Mouse (Mus musculus): ENCODE data around the gene Lsm8. TPM values are rescaled to one million over a fixed set of nuclear protein-coding genes. Genes with fewer than 3 reads are reported as not detected.

The Lsm8 gene
- 242 and 273 TPM in 2 replicates for polyA plus RNA-seq (2014; fragmentation: Nextera tagmentation; extraction: Ambion mirVana)

DNA sequence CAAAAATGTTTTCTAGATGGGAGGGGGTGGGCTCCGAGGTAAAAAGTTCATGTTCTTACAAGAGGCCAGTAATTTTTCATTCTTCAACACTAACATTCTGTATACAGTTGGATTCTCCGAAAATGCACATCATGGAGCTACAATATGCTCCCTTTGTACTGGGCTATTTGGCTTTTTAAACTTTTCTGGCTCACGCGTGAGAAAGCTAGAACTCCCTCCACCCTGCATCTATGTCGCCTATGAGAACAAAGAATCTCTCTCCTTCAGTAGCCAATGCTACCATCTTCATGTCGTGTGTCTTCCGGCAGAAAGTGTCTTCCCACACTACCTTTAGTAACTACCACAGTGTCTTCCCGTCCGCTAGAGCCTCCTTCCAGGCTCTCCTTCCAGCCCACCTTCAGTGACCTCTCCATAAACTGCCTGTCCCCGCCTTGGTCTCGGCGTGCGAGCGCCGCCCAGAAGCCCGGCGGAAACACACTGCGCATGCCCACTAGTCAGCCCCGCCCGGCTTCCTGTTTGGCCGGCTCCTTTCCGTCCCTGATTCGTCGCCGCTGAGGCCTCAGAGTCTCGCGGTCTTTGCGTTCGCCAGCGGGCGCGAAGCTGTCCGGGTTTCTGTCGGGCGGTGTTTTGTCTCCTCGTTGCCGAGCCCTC is at the start of gene Lsm8:
TSS of gene Lsm8 (plus strand) at position 529 of the 651 bp plus-strand sequence.
- H3K4me2 ChIP-seq (ENCODE audit: low read depth, severe bottlenecking) = peak within 1 kb of the TSS; percentile 56
- WGBS = 2% methylated on average over 37 of the region's 37 CpGs
- H3K36me3 ChIP-seq (ENCODE audit: control insufficient read depth, insufficient read depth, low read length) = no peaks in the 10 kb centered on the region
- H3K4me3 ChIP-seq (ENCODE audit: low read depth, low read length) = peak within 1 kb of the TSS; percentile 65
- peak within 1 kb of the TSS; percentile 94 for H3K9ac ChIP-seq (ENCODE audit: low read length)
- DNase-seq (ENCODE audit: low spot score) (peak; percentile 97), ATAC-seq (ENCODE audit: insufficient number of reproducible peaks, low FRiP score, low TSS enrichment, low read depth) (peak; percentile 100)
- H3K27me3 ChIP-seq (ENCODE audit: control insufficient read depth, insufficient read depth, low read length) = no peaks in the 10 kb centered on the region
- H3K27ac ChIP-seq (replicated peaks; ENCODE audit: low read depth, low read length) = peak within 1 kb of the TSS; percentile 90
- 0 out of 2 replicates have a peak, but pooled peaks cover 7% of the 10 kb centered on the region for H3K4me1 ChIP-seq (ENCODE audit: control insufficient read depth, insufficient read depth, low read length)
- H3K9me3 ChIP-seq (ENCODE audit: control insufficient read depth, low read length) = no peaks in the 10 kb centered on the region

DNA sequence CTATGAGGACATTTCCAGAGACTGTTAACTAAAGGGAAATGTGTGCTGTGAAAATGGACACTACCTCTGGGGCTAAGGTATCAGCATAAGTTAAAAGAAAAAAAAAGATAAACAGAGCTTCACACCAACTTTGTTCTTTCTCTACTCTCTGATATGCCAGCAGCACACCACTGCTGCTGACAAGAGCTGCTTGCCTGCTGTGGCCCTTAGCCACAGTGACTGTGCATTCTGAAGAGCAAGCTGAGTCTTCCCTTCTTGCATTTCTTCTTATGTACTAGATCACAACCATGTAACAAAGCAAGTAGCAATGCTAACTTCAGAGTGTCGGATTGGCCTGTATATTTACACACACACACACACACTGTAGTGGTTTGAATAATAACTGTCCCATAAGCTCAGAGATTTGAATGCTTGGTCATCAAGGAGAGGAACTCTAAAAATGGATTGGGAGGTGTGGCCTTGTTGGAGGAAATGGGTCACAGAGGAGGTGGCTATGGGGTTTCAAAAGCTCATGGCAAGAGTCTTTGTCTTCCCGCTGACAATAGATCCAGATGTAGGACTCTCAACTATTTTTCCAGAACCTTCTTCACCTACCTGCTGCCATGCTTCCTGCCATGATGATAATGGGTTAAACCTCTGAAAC is 47.4 kb upstream of the Lsm8 start:
- WGBS = 96% methylated on average over 2 of the region's 2 CpGs
- H3K4me2 ChIP-seq (ENCODE audit: low read depth, severe bottlenecking) = no peak overlapping the region
- H3K9ac ChIP-seq (ENCODE audit: low read length) = no peak overlapping the region
- no peaks in the 10 kb centered on the region for H3K4me1 ChIP-seq (ENCODE audit: control insufficient read depth, insufficient read depth, low read length)
- ATAC-seq (ENCODE audit: insufficient number of reproducible peaks, low FRiP score, low TSS enrichment, low read depth) = no peak
- H3K36me3 ChIP-seq (ENCODE audit: control insufficient read depth, insufficient read depth, low read length) = no peaks in the 10 kb centered on the region
- H3K27ac ChIP-seq (replicated peaks; ENCODE audit: low read depth, low read length) = no peak overlapping the region
- H3K4me3 ChIP-seq (ENCODE audit: low read depth, low read length) = no peak overlapping the region
- H3K9me3 ChIP-seq (ENCODE audit: control insufficient read depth, low read length) = no peaks in the 10 kb centered on the region
- H3K27me3 ChIP-seq (ENCODE audit: control insufficient read depth, insufficient read depth, low read length) = no peaks in the 10 kb centered on the region
- no peak for DNase-seq (ENCODE audit: low spot score)

DNA sequence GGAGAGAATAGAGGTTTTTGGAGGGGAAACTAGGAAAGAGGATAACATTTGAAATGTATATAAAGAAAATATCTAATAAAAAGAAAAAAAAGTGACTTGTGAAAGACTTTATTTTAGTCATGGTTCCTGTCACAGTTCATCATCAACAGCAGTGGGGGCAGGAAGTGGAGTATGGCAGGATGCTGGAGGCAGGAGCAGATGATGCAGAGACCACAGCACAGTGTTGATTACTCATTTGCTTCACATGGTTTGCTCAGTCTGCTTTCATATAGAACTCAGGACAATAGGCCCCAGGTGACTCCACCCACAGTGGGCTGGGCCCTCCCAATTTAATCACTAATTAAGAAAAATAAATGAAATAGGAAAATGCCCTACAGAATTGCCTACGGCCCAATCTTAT is 35.8 kb upstream of the Lsm8 start:
- ATAC-seq (ENCODE audit: insufficient number of reproducible peaks, low FRiP score, low TSS enrichment, low read depth) (no peak), DNase-seq (ENCODE audit: low spot score) (no peak)
- no peak overlapping the region for H3K9ac ChIP-seq (ENCODE audit: low read length)
- no peaks in the 10 kb centered on the region for H3K27me3 ChIP-seq (ENCODE audit: control insufficient read depth, insufficient read depth, low read length)
- H3K36me3 ChIP-seq (ENCODE audit: control insufficient read depth, insufficient read depth, low read length) = no peaks in the 10 kb centered on the region
- H3K27ac ChIP-seq (replicated peaks; ENCODE audit: low read depth, low read length) = no peak overlapping the region
- no peaks in the 10 kb centered on the region for H3K4me1 ChIP-seq (ENCODE audit: control insufficient read depth, insufficient read depth, low read length)
- no peak overlapping the region for H3K4me3 ChIP-seq (ENCODE audit: low read depth, low read length)
- WGBS = 83% methylated on average over 1 of the region's 1 CpGs
- no peak overlapping the region for H3K4me2 ChIP-seq (ENCODE audit: low read depth, severe bottlenecking)
- H3K9me3 ChIP-seq (ENCODE audit: control insufficient read depth, low read length) = no peaks in the 10 kb centered on the region

DNA sequence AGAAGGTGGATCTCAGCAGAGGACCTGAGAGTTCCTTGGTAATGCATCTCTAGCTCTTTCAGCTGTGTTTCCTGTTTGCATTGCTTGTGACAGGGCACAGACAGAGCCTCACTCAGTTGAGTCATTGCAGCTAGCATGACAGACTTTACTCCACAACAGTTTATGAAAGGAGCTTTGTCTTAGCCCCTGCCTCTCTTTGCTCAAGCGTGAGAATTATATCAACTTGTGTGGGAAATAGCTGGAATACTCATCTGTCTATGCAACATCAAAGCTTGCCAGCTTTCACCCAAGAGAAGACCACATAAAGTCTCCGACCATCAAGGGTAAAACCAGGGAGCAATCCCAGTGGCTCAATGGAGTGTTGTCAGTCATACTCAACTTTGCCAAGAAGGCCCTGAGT is 32.8 kb upstream of the Lsm8 start:
- no peaks in the 10 kb centered on the region for H3K36me3 ChIP-seq (ENCODE audit: control insufficient read depth, insufficient read depth, low read length)
- 80% methylated on average over 2 of the region's 2 CpGs for WGBS
- H3K4me2 ChIP-seq (ENCODE audit: low read depth, severe bottlenecking) = no peak overlapping the region
- no peak overlapping the region for H3K27ac ChIP-seq (replicated peaks; ENCODE audit: low read depth, low read length)
- no peaks in the 10 kb centered on the region for H3K27me3 ChIP-seq (ENCODE audit: control insufficient read depth, insufficient read depth, low read length)
- H3K9ac ChIP-seq (ENCODE audit: low read length) = no peak overlapping the region
- no peaks in the 10 kb centered on the region for H3K4me1 ChIP-seq (ENCODE audit: control insufficient read depth, insufficient read depth, low read length)
- no peaks in the 10 kb centered on the region for H3K9me3 ChIP-seq (ENCODE audit: control insufficient read depth, low read length)
- ATAC-seq (ENCODE audit: insufficient number of reproducible peaks, low FRiP score, low TSS enrichment, low read depth) (no peak), DNase-seq (ENCODE audit: low spot score) (no peak)
- no peak overlapping the region for H3K4me3 ChIP-seq (ENCODE audit: low read depth, low read length)

DNA sequence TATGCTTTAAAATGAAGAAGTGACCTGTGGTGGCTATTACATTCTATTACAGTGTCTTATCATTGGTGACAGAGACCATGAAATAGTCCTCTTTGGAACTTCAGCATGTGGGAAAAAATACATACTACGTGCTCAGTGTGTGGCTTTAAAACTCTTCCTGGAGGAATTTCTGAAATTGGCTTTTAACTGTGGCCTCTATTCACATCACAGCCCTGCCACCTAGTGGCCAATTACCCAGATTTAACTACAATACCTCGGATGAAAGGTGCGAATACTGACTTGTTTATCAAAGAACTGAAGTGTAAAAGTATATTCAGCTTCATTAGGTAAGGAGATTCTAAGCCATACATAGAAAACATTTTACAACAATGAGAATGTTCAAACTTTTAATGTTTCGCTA is 29.0 kb upstream of the Lsm8 start:
- Histone ChIP-seq H3K36me3 (ENCODE audit: control insufficient read depth, insufficient read depth, low read length) (no peaks in the 10 kb centered on the region), H3K9me3 (ENCODE audit: control insufficient read depth, low read length) (no peaks in the 10 kb centered on the region), H3K27me3 (ENCODE audit: control insufficient read depth, insufficient read depth, low read length) (no peaks in the 10 kb centered on the region), H3K4me3 (ENCODE audit: low read depth, low read length) (no peak overlapping the region), H3K9ac (ENCODE audit: low read length) (no peak overlapping the region), H3K4me2 (ENCODE audit: low read depth, severe bottlenecking) (no peak overlapping the region), H3K4me1 (ENCODE audit: control insufficient read depth, insufficient read depth, low read length) (no peaks in the 10 kb centered on the region), H3K27ac (replicated peaks; ENCODE audit: low read depth, low read length) (no peak overlapping the region)
- 18% methylated on average over 4 of the region's 4 CpGs for WGBS
- peak; percentile 58 for DNase-seq (ENCODE audit: low spot score)
- no peak for ATAC-seq (ENCODE audit: insufficient number of reproducible peaks, low FRiP score, low TSS enrichment, low read depth)

DNA sequence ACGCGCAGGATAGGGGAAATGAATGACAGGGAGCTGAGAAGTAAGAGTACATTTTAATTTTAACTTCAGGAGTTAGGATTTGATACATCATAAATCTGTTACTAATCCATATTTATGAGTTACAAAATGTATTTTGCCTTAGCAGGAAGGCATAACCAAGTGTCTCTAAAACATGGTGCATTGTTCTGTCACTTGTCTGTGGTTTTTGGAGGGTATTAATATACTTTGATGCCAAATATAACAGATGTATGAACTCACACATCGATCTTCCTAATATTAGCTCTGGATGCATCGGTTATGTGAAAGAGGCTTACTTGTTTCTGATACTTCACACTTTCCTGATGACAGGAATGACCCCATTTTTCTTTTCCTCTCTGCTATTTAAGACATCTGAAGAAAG is 28.1 kb upstream of the Lsm8 start:
- DNase-seq (ENCODE audit: low spot score) (no peak), ATAC-seq (ENCODE audit: insufficient number of reproducible peaks, low FRiP score, low TSS enrichment, low read depth) (no peak)
- H3K4me1 ChIP-seq (ENCODE audit: control insufficient read depth, insufficient read depth, low read length) = no peaks in the 10 kb centered on the region
- H3K4me2 ChIP-seq (ENCODE audit: low read depth, severe bottlenecking) = no peak overlapping the region
- H3K36me3 ChIP-seq (ENCODE audit: control insufficient read depth, insufficient read depth, low read length) = no peaks in the 10 kb centered on the region
- no peak overlapping the region for H3K9ac ChIP-seq (ENCODE audit: low read length)
- no peaks in the 10 kb centered on the region for H3K9me3 ChIP-seq (ENCODE audit: control insufficient read depth, low read length)
- no peaks in the 10 kb centered on the region for H3K27me3 ChIP-seq (ENCODE audit: control insufficient read depth, insufficient read depth, low read length)
- H3K27ac ChIP-seq (replicated peaks; ENCODE audit: low read depth, low read length) = no peak overlapping the region
- H3K4me3 ChIP-seq (ENCODE audit: low read depth, low read length) = no peak overlapping the region
- 75% methylated on average over 4 of the region's 4 CpGs for WGBS

DNA sequence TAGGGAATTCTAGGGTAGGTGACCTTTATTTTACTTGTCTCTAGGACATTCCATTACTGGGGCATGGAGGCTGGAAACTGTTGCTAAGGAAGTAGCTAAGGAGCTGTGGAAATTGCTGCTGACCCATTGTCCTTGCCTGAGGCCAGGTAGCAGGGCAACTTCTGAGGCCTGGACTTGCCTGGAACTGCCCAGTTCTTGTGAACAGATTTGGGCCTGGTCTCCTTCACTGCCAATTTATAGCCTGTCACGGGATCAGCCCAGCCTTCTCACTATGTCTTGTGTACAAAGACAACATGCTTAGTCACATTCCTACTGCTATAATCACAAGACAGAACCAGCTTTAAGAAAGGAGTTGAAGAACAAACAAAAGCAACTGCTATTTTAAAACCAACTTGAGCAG is 25.6 kb upstream of the Lsm8 start:
- DNase-seq (ENCODE audit: low spot score) (no peak), ATAC-seq (ENCODE audit: insufficient number of reproducible peaks, low FRiP score, low TSS enrichment, low read depth) (no peak)
- Histone ChIP-seq H3K4me3 (ENCODE audit: low read depth, low read length) (no peak overlapping the region), H3K4me1 (ENCODE audit: control insufficient read depth, insufficient read depth, low read length) (no peaks in the 10 kb centered on the region), H3K36me3 (ENCODE audit: control insufficient read depth, insufficient read depth, low read length) (no peaks in the 10 kb centered on the region), H3K9ac (ENCODE audit: low read length) (no peak overlapping the region), H3K4me2 (ENCODE audit: low read depth, severe bottlenecking) (no peak overlapping the region), H3K9me3 (ENCODE audit: control insufficient read depth, low read length) (no peaks in the 10 kb centered on the region), H3K27me3 (ENCODE audit: control insufficient read depth, insufficient read depth, low read length) (no peaks in the 10 kb centered on the region), H3K27ac (replicated peaks; ENCODE audit: low read depth, low read length) (no peak overlapping the region)
- 29% methylated on average over 1 of the region's 1 CpGs for WGBS

DNA sequence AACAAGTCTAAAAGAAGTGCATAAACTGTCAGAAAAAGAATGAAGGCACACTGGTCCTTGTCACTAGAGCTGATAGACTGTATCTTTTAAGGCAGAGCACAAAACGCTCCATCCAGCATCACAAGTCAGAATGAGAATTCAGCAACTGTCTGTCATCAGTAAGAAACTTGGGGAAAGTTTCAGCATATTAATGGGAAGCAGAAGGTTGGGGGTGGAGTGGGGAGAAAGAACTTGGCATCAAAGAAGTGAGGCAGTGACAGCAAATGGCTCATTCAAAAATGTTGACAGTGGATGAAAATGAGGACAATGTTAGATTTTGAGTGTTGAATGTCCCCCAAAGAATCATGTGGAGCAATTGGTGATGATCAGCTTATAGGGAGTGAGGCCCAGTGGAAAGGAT is 15.4 kb upstream of the Lsm8 start:
- Histone ChIP-seq H3K36me3 (ENCODE audit: control insufficient read depth, insufficient read depth, low read length) (no peaks in the 10 kb centered on the region), H3K4me3 (ENCODE audit: low read depth, low read length) (no peak overlapping the region), H3K9me3 (ENCODE audit: control insufficient read depth, low read length) (no peaks in the 10 kb centered on the region), H3K4me2 (ENCODE audit: low read depth, severe bottlenecking) (no peak overlapping the region), H3K27me3 (ENCODE audit: control insufficient read depth, insufficient read depth, low read length) (no peaks in the 10 kb centered on the region), H3K4me1 (ENCODE audit: control insufficient read depth, insufficient read depth, low read length) (no peaks in the 10 kb centered on the region), H3K9ac (ENCODE audit: low read length) (no peak overlapping the region), H3K27ac (replicated peaks; ENCODE audit: low read depth, low read length) (no peak overlapping the region)
- DNase-seq (ENCODE audit: low spot score) (no peak), ATAC-seq (ENCODE audit: insufficient number of reproducible peaks, low FRiP score, low TSS enrichment, low read depth) (no peak)
- WGBS = 72% methylated on average over 1 of the region's 1 CpGs

All from limb, embryonic 11.5 days (tissue).